Mouse (Mus musculus) common myeloid progenitor, adult 5-6 weeks (primary cell): ENCODE measurements around the gene Gpr149. TPM values are rescaled to one million over a fixed set of nuclear protein-coding genes. Genes with fewer than 3 reads are reported as not detected.

Experiments
- total RNA-seq: library from RNA; stranded (forward); fragments of 200-1000, 187-1606 nt; gene quantifications from 2 replicates; pipeline ENCODE4 v1.2.3, GENCODE M21; 2017

Gpr149 gene
- total RNA-seq, 1 experiment from 2014 or later: not detected

Other genes starting within 250 kb of the Gpr149 start
- gene Dhx36, start 98.1 kb downstream of the Gpr149 start, total RNA-seq: 48.2 and 54.8 TPM in 2 replicates